Mouse (Mus musculus) embryonic facial prominence, embryonic 12.5 days (tissue): ENCODE data around the gene Hmcn1. TPM values are rescaled to one million over a fixed set of nuclear protein-coding genes. Genes with fewer than 3 reads are reported as not detected.
A peak's percentile ranks its signal among the peaks of the same experiment; 100 is the strongest.

Experiments used
- ATAC-seq: fragments of 200-750 bp; cut with Nextera tagmentation; 2 replicates; pipeline ENCODE4 v1.8.0; 2017; ENCODE audit not compliant: insufficient number of reproducible peaks, insufficient read depth, low FRiP score, low TSS enrichment
- H3K27ac ChIP-seq: fragments of 300-500 bp; sonication (generic); 2 replicates; pipeline ENCODE4 v1.5.1; 2016; ENCODE audit warnings: mild to moderate bottlenecking
- H3K27me3 ChIP-seq: fragments of 300-500 bp; sonication (generic); 2 replicates; pipeline ENCODE4 v1.6.1; 2016; ENCODE audit warnings: mild to moderate bottlenecking, moderate library complexity
- H3K36me3 ChIP-seq: fragments of 300-500 bp; sonication (generic); 2 replicates; pipeline ENCODE4 v1.6.1; 2016; ENCODE audit warnings: mild to moderate bottlenecking
- H3K4me1 ChIP-seq: fragments of 300-500 bp; sonication (generic); 2 replicates; pipeline ENCODE4 v1.6.1; 2016
- H3K4me2 ChIP-seq: fragments of 300-500 bp; sonication (generic); replicated peaks from 2 replicates; pipeline ENCODE4 v1.6.1; 2016; ENCODE audit warnings: mild to moderate bottlenecking, moderate library complexity
- H3K4me3 ChIP-seq: fragments of 300-500 bp; sonication (generic); 2 replicates; pipeline ENCODE4 v1.5.1; 2016; ENCODE audit warnings: mild to moderate bottlenecking
- H3K9ac ChIP-seq: fragments of 300-500 bp; sonication (generic); 2 replicates; pipeline ENCODE4 v1.6.1; 2016; ENCODE audit warnings: mild to moderate bottlenecking, moderate library complexity
- H3K9me3 ChIP-seq: fragments of 300-500 bp; sonication (generic); 2 replicates; pipeline ENCODE4 v1.6.1; 2016; ENCODE audit warnings: mild to moderate bottlenecking, moderate library complexity
- WGBS: fragments of 180-500 bp; shearing (Covaris S2); methylation state at CpG from one replicate; pipeline ENCODE4 v1.1.7; 2016; 5-methylcytosine and 5-hydroxymethylcytosine counted together
- polyA plus RNA-seq: library from polyadenylated mRNA; unstranded; fragments of >200 nt; fragmentation: Nextera tagmentation; extraction: Ambion mirVana; gene quantifications from 2 replicates; pipeline ENCODE4 v1.2.1, GENCODE M21; 2016

Gene Hmcn1
- polyA plus RNA-seq, 1 experiment from 2014 or later = 30.1 TPM

DNA sequence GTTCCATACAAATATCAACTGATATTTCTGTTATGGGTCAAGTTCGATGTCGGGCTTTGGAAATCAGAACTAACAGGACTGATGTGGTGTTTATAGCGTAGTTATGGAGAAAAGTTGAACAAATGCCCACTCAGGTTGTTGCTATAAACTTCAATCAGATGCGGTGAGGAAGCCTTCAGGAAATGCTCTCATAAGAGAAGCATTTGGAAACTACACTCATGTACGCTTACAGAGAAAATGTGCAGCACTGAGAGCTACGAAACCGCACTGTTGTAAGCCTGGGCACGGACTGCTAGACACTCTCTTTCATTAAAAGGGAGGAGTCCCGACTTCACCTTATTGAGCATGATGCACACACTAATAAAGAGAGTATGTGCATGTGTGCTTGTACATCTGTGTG is 72.4 kb downstream of the Hmcn1 start:
- Histone ChIP-seq H3K4me3 (no peak overlapping the region), H3K9me3 (no peaks in the 10 kb centered on the region)

DNA sequence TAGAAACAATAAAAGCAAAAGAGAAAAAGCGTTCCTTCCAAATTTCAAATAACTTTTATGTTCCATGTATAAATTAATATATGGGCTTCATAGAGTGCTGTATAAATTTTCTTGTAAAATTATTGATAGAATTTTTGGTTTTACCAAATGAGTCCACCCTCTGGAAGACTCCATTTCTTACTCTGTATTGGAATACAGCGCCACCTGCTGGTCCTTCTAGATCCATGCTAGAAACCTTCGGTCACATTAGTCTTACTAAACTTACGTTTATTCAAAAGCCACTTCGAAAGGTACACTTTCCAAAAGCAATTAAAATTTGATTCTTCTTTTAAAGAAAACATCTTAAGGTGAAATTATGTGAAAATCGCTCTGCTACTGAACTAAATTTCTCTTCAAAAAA is 73.0 kb downstream of the Hmcn1 start:
- H3K9ac ChIP-seq = no peak overlapping the region
- 57% methylated on average over 6 of the region's 6 CpGs for WGBS
- no peaks in the 10 kb centered on the region for H3K27me3 ChIP-seq
- no peaks in the 10 kb centered on the region for H3K9me3 ChIP-seq
- peaks cover under 1% of the 10 kb centered on the region; the same call in 1 of the 2 replicates for H3K4me1 ChIP-seq
- no peaks in the 10 kb centered on the region for H3K36me3 ChIP-seq
- no peak overlapping the region for H3K4me2 ChIP-seq
- no peak overlapping the region for H3K27ac ChIP-seq
- ATAC-seq = no peak
- no peak overlapping the region for H3K4me3 ChIP-seq

More for the DNA sequence above, 72.4 kb downstream of the Hmcn1 start:
- Histone ChIP-seq H3K4me2 (no peak overlapping the region), H3K9ac (no peak overlapping the region), H3K27ac (no peak overlapping the region), H3K36me3 (no peaks in the 10 kb centered on the region), H3K4me1 (no peaks in the 10 kb centered on the region), H3K27me3 (no peaks in the 10 kb centered on the region)
- ATAC-seq = no peak
- WGBS = 81% methylated on average over 9 of the region's 9 CpGs

DNA sequence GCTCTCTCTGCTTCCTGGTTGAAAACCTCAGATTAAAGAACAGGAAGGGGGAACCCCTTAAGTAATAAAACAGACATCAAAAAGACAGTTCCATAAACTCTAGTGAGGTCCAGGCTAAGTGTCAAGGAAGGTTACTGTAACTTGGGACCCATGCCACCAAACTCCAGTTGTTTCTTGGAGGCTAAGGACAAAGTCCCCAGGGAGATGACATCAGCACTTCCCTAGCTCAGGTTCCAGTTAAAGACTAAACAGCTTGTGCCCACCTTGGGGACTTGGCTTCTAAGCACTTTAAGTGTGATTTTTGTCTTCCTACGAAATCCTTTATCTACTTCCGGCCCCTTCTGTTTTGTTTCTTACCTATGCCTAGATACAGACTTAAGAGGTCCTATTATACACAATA is 78.3 kb downstream of the Hmcn1 start:
- no peak overlapping the region for H3K4me2 ChIP-seq

DNA sequence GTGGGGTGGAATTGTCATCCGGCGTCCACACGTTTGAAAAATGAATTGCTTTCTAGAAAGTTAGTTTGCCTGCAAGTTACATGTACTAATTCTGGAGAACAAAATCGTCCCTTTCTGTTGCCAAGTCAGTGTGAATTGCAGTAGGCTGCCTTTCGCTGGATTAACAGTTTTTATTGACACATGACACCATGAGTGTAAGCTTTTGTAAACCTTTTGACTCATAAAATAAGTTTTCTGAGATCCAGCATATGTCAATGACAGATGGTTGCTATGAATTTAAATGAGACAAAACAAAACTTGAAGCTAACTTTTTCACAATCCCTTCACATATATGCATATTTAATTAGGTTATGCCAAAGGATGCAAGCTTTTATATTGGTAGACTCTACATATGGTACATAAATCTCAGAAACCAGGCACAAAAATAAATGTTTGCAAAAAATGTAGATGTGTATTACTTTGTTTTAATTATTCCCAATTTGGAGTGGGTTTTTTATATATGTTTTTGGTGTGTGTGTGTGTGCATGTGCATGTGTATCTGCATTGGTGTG is 79.6 kb downstream of the Hmcn1 start:
- peaks cover 7% of the 10 kb centered on the region; the same call in 1 of the 2 replicates for H3K4me1 ChIP-seq
- H3K4me3 ChIP-seq = no peak overlapping the region
- no peaks in the 10 kb centered on the region for H3K9me3 ChIP-seq
- no peak overlapping the region for H3K4me2 ChIP-seq
- H3K36me3 ChIP-seq = no peaks in the 10 kb centered on the region
- no peak for ATAC-seq
- 85% methylated on average over 5 of the region's 5 CpGs for WGBS
- H3K27me3 ChIP-seq = no peaks in the 10 kb centered on the region
- H3K27ac ChIP-seq = no peak overlapping the region
- no peak overlapping the region for H3K9ac ChIP-seq

More for the DNA sequence above, 78.3 kb downstream of the Hmcn1 start:
- Histone ChIP-seq H3K4me3 (no peak overlapping the region), H3K27ac (0 out of 2 replicates have a peak overlapping the region, but pooled peaks have one; percentile 0), H3K9me3 (no peaks in the 10 kb centered on the region), H3K36me3 (no peaks in the 10 kb centered on the region), H3K27me3 (no peaks in the 10 kb centered on the region), H3K4me1 (peaks cover 7% of the 10 kb centered on the region; the same call in 1 of the 2 replicates), H3K9ac (no peak overlapping the region)
- ATAC-seq = no peak
- WGBS = 72% methylated on average over 2 of the region's 2 CpGs

DNA sequence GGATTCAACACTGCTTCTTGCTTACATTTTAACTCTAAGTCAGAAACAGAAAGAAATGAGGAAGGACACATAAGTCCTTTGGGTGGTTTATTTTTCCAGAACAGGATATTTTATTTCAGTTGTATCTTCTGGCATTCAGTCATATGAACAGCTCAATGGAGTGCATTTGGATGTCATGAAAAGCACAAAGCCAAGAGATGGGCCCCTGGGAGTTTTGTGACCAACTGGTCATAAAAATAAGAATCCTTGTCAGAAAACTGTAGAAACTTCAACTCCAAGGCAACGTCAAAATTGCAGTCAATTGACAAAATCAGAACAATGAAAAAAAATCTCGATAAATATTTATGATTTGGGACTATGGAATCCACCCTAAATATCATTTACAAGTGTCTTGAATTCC is 83.6 kb downstream of the Hmcn1 start:
- H3K36me3 ChIP-seq = no peaks in the 10 kb centered on the region
- H3K4me1 ChIP-seq = peaks cover under 1% of the 10 kb centered on the region; the same call in 1 of the 2 replicates
- ATAC-seq = no peak
- H3K4me3 ChIP-seq = no peak overlapping the region
- no peaks in the 10 kb centered on the region for H3K9me3 ChIP-seq
- H3K27ac ChIP-seq = no peak overlapping the region
- H3K4me2 ChIP-seq = no peak overlapping the region
- H3K27me3 ChIP-seq = no peaks in the 10 kb centered on the region
- 85% methylated on average over 2 of the region's 2 CpGs for WGBS
- H3K9ac ChIP-seq = no peak overlapping the region

GRCm38 (mm10) chr1:150893677-150894188 is 99.5 kb downstream of the Hmcn1 start:
- no peaks in the 10 kb centered on the region for H3K27me3 ChIP-seq
- no peak overlapping the region for H3K9ac ChIP-seq
- no peak overlapping the region for H3K4me3 ChIP-seq
- H3K36me3 ChIP-seq = no peaks in the 10 kb centered on the region
- H3K9me3 ChIP-seq = no peaks in the 10 kb centered on the region
- no peak overlapping the region for H3K27ac ChIP-seq
- ATAC-seq = no peak
- whole genome bisulfite sequencing = 73% methylated on average over 5 of the region's 5 CpGs
- peaks cover 3% of the 10 kb centered on the region; the same call in 1 of the 2 replicates for H3K4me1 ChIP-seq
- H3K4me2 ChIP-seq = no peak overlapping the region

GRCm38 (mm10) chr1:150890017-150890416 is 103.2 kb downstream of the Hmcn1 start:
- ATAC-seq = no peak
- no peak overlapping the region for H3K27ac ChIP-seq
- no peak overlapping the region for H3K9ac ChIP-seq
- H3K9me3 ChIP-seq = no peaks in the 10 kb centered on the region
- H3K4me2 ChIP-seq = no peak overlapping the region
- H3K4me3 ChIP-seq = no peak overlapping the region
- H3K36me3 ChIP-seq = no peaks in the 10 kb centered on the region
- WGBS = 80% methylated on average over 4 of the region's 4 CpGs
- no peaks in the 10 kb centered on the region for H3K4me1 ChIP-seq
- H3K27me3 ChIP-seq = no peaks in the 10 kb centered on the region

- no peak for ATAC-seq
- no peaks in the 10 kb centered on the region for H3K36me3 ChIP-seq
- 78% methylated on average over 1 of the region's 1 CpGs for WGBS
Measured at GRCm38 (mm10) chr1:150886267-150886666, 107.0 kb downstream of the Hmcn1 start.

DNA sequence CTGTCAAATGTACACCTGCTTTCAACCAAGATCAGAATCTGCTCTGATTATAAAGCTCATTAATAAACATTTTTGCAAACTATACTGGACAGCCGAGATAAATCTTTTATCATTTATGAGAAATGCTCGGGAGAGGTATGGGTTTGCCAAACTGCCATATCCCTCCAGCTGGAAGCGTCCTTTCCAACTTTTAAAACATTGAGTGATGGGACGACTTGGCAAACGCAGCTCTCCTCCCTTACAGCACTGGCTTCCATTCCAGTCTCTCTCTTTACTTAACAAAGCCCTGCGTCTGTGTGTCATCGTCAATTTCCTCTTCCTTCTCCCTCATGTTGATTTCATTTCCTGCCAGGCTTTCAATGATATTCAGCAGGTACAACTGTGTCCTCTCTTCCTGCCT is 114.8 kb downstream of the Hmcn1 start:
- H3K4me2 ChIP-seq = no peak overlapping the region
- ATAC-seq = no peak
- peaks cover 6% of the 10 kb centered on the region; the same call in 1 of the 2 replicates for H3K4me1 ChIP-seq
- no peak overlapping the region for H3K9ac ChIP-seq
- no peak overlapping the region for H3K4me3 ChIP-seq
- H3K36me3 ChIP-seq = no peaks in the 10 kb centered on the region
- 49% methylated on average over 7 of the region's 7 CpGs for WGBS
- H3K27me3 ChIP-seq = no peaks in the 10 kb centered on the region
- no peak overlapping the region for H3K27ac ChIP-seq
- no peaks in the 10 kb centered on the region for H3K9me3 ChIP-seq

More at GRCm38 (mm10) chr1:150886267-150886666, 107.0 kb downstream of the Hmcn1 start:
- Histone ChIP-seq H3K4me3 (no peak overlapping the region), H3K4me1 (no peaks in the 10 kb centered on the region), H3K27ac (no peak overlapping the region), H3K27me3 (no peaks in the 10 kb centered on the region), H3K4me2 (no peak overlapping the region), H3K9me3 (no peaks in the 10 kb centered on the region), H3K9ac (no peak overlapping the region)

GRCm38 (mm10) chr1:150877920-150878319 is 115.3 kb downstream of the Hmcn1 start:
- Histone ChIP-seq H3K4me1 (peaks cover 6% of the 10 kb centered on the region; the same call in 1 of the 2 replicates), H3K27ac (no peak overlapping the region), H3K9ac (no peak overlapping the region), H3K9me3 (no peaks in the 10 kb centered on the region), H3K27me3 (no peaks in the 10 kb centered on the region), H3K4me2 (no peak overlapping the region), H3K4me3 (no peak overlapping the region), H3K36me3 (no peaks in the 10 kb centered on the region)
- no peak for ATAC-seq
- WGBS = 41% methylated on average over 4 of the region's 4 CpGs

DNA sequence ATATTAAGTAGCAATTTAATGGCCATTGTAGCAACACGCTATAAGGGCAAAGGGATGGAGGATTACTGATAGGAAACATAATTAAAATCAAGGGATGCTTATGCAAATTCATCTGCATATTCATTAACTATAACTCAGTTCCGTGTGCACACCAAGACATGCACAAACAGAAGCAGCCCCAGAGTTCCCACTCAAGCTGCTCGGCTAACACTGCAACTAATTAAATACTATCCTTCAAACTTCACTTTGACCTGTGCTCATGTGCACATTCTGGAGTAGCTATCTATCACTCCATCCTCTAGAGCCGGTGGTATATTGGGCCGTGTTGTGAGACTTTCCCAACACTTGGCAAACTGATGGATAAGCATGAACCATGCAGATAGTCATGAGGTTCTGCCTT is 119.2 kb downstream of the Hmcn1 start:
- WGBS = 84% methylated on average over 5 of the region's 5 CpGs
- no peak overlapping the region for H3K9ac ChIP-seq
- no peaks in the 10 kb centered on the region for H3K9me3 ChIP-seq
- H3K27me3 ChIP-seq = no peaks in the 10 kb centered on the region
- peaks cover 6% of the 10 kb centered on the region; the same call in 1 of the 2 replicates for H3K4me1 ChIP-seq
- no peak for ATAC-seq
- no peak overlapping the region for H3K27ac ChIP-seq
- H3K4me3 ChIP-seq = no peak overlapping the region
- no peaks in the 10 kb centered on the region for H3K36me3 ChIP-seq
- H3K4me2 ChIP-seq = no peak overlapping the region

- no peak for ATAC-seq
- no peak overlapping the region for H3K4me3 ChIP-seq
- peaks cover 5% of the 10 kb centered on the region; the same call in 1 of the 2 replicates for H3K4me1 ChIP-seq
- WGBS = 67% methylated on average over 6 of the region's 6 CpGs
- no peak overlapping the region for H3K9ac ChIP-seq
- no peak overlapping the region for H3K27ac ChIP-seq
- H3K36me3 ChIP-seq = no peaks in the 10 kb centered on the region
- H3K27me3 ChIP-seq = no peaks in the 10 kb centered on the region
- no peaks in the 10 kb centered on the region for H3K9me3 ChIP-seq
- H3K4me2 ChIP-seq = no peak overlapping the region
Measured at GRCm38 (mm10) chr1:150873231-150873630, 120.0 kb downstream of the Hmcn1 start.
